Comparison of ENCODE assay signal across 8 mouse cellular contexts in genomic region chr7:27402675-27403074, GRCm38 (mm10). TPM values are rescaled to one million over a fixed set of nuclear protein-coding genes. Genes with fewer than 3 reads are reported as not detected.
DNase-seq lines count a peak whose midpoint lies in the region; ATAC-seq and TF ChIP-seq lines count a peak whose summit lies in the region.
"Had no signal": no experiment of that assay in that cellular context is flagged by ENCODE, and none has a peak within 500 bp of the region (broad histone marks: within the 10 kb centered on the region; RNA-seq: fewer than 3 reads in every experiment).

No protein-coding gene starts in this region.

- ATAC-seq in CD4-positive, CD25-positive, alpha-beta regulatory T cell, adult 4 months, result peak; percentile 62

- H3K4me3 ChIP-seq in MEL (ENCODE audit: control insufficient read depth in 1 of 2, insufficient read depth in 1 of 2, low read depth in 2 of 2, low read length in 2 of 2), result no peak overlapping the region
- H3K4me3 ChIP-seq: limb, embryonic 12.5 days had no signal

- H3K27ac ChIP-seq in MEL (ENCODE audit: control insufficient read depth, low read depth, low read length), result no peak overlapping the region
- H3K27ac ChIP-seq: limb, embryonic 12.5 days had no signal

- peak; percentile 78 for DNase-seq in MEL (ENCODE audit: low read depth, low spot score)
- peak; percentile 89 for DNase-seq in cerebellum, adult 9-10 months
- DNase-seq in gastrocnemius, postnatal 14 days, result peak; percentile 55
- peak; percentile 65 for DNase-seq in left cerebral cortex, adult 11 months (ENCODE audit: low spot score)
- DNase-seq in mesoderm, embryonic 11.5 days (ENCODE audit: low read depth, low spot score), result peak; percentile 74
- peak; percentile 53 to 82 for DNase-seq in spleen, postnatal 4 days (ENCODE audit: low spot score in 2 of 2)

- H3K27me3 ChIP-seq in MEL (ENCODE audit: control insufficient read depth in 1 of 2, insufficient read depth in 2 of 2, low read length in 2 of 2), result no peaks in the 10 kb centered on the region

- no peak overlapping the region for H3K9ac ChIP-seq in MEL (ENCODE audit: control insufficient read depth, low read depth, low read length, poor library complexity, severe bottlenecking)
- H3K9ac ChIP-seq: limb, embryonic 12.5 days had no signal

- no peaks in the 10 kb centered on the region for H3K4me1 ChIP-seq in MEL (ENCODE audit: control insufficient read depth in 1 of 2, insufficient read depth in 2 of 2, low read length in 2 of 2)

- H3K36me3 ChIP-seq in MEL (ENCODE audit: control insufficient read depth in 1 of 2, insufficient read depth in 2 of 2, low read length in 2 of 2), result no peaks in the 10 kb centered on the region
- H3K36me3 ChIP-seq: limb, embryonic 12.5 days had no signal

- no peaks in the 10 kb centered on the region for H3K79me2 ChIP-seq in MEL (ENCODE audit: control insufficient read depth, insufficient read depth, low read length, poor library complexity)

- TF ChIP-seq EP300 in MEL (IDR thresholded peaks at IDR 0.05; ENCODE audit: low read depth in 1 of 2, low read length in 2 of 2), result no peak

- intact Hi-C loops in gastrocnemius, postnatal 14 days (cut with DNase I; ENCODE audit: low total_unique reads), result no loop called here

- H3K9me3 ChIP-seq in MEL (replicated peaks; ENCODE audit: insufficient read depth, low read length), result no peaks in the 10 kb centered on the region

- peak; percentile 68 for TF ChIP-seq RAD21 in MEL (IDR thresholded peaks at IDR 0.05; ENCODE audit: low read depth, low read length)

- TF ChIP-seq POLR2A in MEL (IDR thresholded peaks at IDR 0.05; ENCODE audit: control insufficient read depth in 1 of 2, insufficient read depth in 1 of 2, low read depth in 1 of 2, low read length in 2 of 2, poor library complexity in 1 of 2), result no peak

- TF ChIP-seq CTCF in MEL (IDR thresholded peaks at IDR 0.05 in 2 of 3, conservative IDR thresholded peaks at IDR 0.05 in 1 of 3; ENCODE audit: control insufficient read depth in 1 of 3, insufficient read depth in 1 of 3, low read depth in 2 of 3, low read length in 3 of 3, poor library complexity in 1 of 3, severe bottlenecking in 1 of 3), result peak; percentile 79 to 87 (median 86)

TF ChIP-seq in MEL, 35 proteins besides CTCF, POLR2A, EP300 and RAD21:
- TF ChIP-seq MEF2A (IDR thresholded peaks at IDR 0.05; ENCODE audit: extremely low read depth, insufficient replicate concordance, low read depth, low read length, poor library complexity, severe bottlenecking), result no peak
- no peak for TF ChIP-seq TAL1 (IDR thresholded peaks at IDR 0.05; ENCODE audit: low read length)
- no peak for TF ChIP-seq POLR2AphosphoS2 (IDR thresholded peaks at IDR 0.05; ENCODE audit: low read length)
- TF ChIP-seq E2F4 (IDR thresholded peaks at IDR 0.05; ENCODE audit: borderline replicate concordance, low read depth, low read length), result no peak
- TF ChIP-seq MAZ (IDR thresholded peaks at IDR 0.05; ENCODE audit: low read depth, low read length), result no peak
- TF ChIP-seq CHD2 (IDR thresholded peaks at IDR 0.05; ENCODE audit: low read length), result no peak
- TF ChIP-seq ZMIZ1 (IDR thresholded peaks at IDR 0.05; ENCODE audit: low read depth, low read length), result no peak
- peak; percentile 92 for TF ChIP-seq SMC3 (IDR thresholded peaks at IDR 0.05; ENCODE audit: low read depth, low read length)
- TF ChIP-seq NELFE (IDR thresholded peaks at IDR 0.05; ENCODE audit: low read depth, low read length), result no peak
- peak; percentile 77 for TF ChIP-seq ZC3H11A (IDR thresholded peaks at IDR 0.05; ENCODE audit: low read depth, low read length)
- no peak for TF ChIP-seq USF1 (IDR thresholded peaks at IDR 0.05; ENCODE audit: low read depth, low read length)
- TF ChIP-seq BHLHE40 (IDR thresholded peaks at IDR 0.05; ENCODE audit: borderline replicate concordance, low read depth, low read length), result no peak
- TF ChIP-seq TCF12 (IDR thresholded peaks at IDR 0.05; ENCODE audit: low read depth, low read length), result no peak
- TF ChIP-seq ELF1 (IDR thresholded peaks at IDR 0.05; ENCODE audit: low read depth, low read length), result no peak
- TF ChIP-seq NRF1 (IDR thresholded peaks at IDR 0.05; ENCODE audit: insufficient read depth, low read depth, low read length, poor library complexity, severe bottlenecking), result 0 out of 2 replicates have a peak, but pooled peaks have one; percentile 14
- no peak for TF ChIP-seq KAT2A (conservative IDR thresholded peaks at IDR 0.05; ENCODE audit: low read depth, low read length)
- no peak for TF ChIP-seq GABPA (IDR thresholded peaks at IDR 0.05; ENCODE audit: low read depth, low read length)

RNA-seq across cellular contexts. Expression of gene Sptbn4, which starts 44.8 kb away (rescaled TPM):
- under 1 TPM; 0.28 to 0.32 TPM for polyA plus RNA-seq in CD4-positive, CD25-positive, alpha-beta regulatory T cell, adult 4 months (2017; shearing (Covaris generic))
- total RNA-seq in MEL (2012; rRNA removed), result 0.19 and 0.36 TPM in 2 replicates
- under 1 TPM in 1 of 2 experiments, not detected in 1; 0.68 TPM for polyA plus RNA-seq in MEL (2012; ENCODE audit: insufficient read depth in 1 of 2, insufficient read length in 2 of 2, low read depth in 1 of 2, low replicate concordance in 2 of 2, missing spikeins in 1 of 2)
- under 1 TPM; 0.04 to 0.06 TPM for total RNA-seq in gastrocnemius, postnatal 14 days (2021)

RNA-seq across cellular contexts. Expression of gene Blvrb, which starts 45.1 kb away (rescaled TPM):
- polyA plus RNA-seq in CD4-positive, CD25-positive, alpha-beta regulatory T cell, adult 4 months (2017; shearing (Covaris generic)), result 10 to 100 TPM; 14.1 to 19.9 TPM
- 183 and 245 TPM in 2 replicates for total RNA-seq in MEL (2012; rRNA removed)
- polyA plus RNA-seq in MEL (2012; ENCODE audit: insufficient read depth in 1 of 2, insufficient read length in 2 of 2, low read depth in 1 of 2, low replicate concordance in 2 of 2, missing spikeins in 1 of 2), result 100 to 1,000 TPM in 1 of 2 experiments, not detected in 1; 210 TPM
- 10 to 100 TPM; 11.8 to 15.9 TPM for total RNA-seq in gastrocnemius, postnatal 14 days (2021)

RNA-seq across cellular contexts. Expression of gene Gm20479, which starts 45.5 kb away (rescaled TPM):
- not detected for polyA plus RNA-seq in CD4-positive, CD25-positive, alpha-beta regulatory T cell, adult 4 months (2017; shearing (Covaris generic))
- 0.42 TPM in 1 of 2 replicates, not detected in the other for total RNA-seq in MEL (2012; rRNA removed)
- polyA plus RNA-seq in MEL (2012; ENCODE audit: insufficient read depth in 1 of 2, insufficient read length in 2 of 2, low read depth in 1 of 2, low replicate concordance in 2 of 2, missing spikeins in 1 of 2), result 1 to 10 TPM in 1 of 2 experiments, not detected in 1; 2.7 TPM
- under 1 TPM in 1 of 2 experiments, not detected in 1; 0.90 TPM for total RNA-seq in gastrocnemius, postnatal 14 days (2021)
- polyA plus RNA-seq: limb, embryonic 12.5 days had no signal

RNA-seq across cellular contexts. Expression of gene Shkbp1, which starts 46.9 kb away (rescaled TPM):
- polyA plus RNA-seq in CD4-positive, CD25-positive, alpha-beta regulatory T cell, adult 4 months (2017; shearing (Covaris generic)), result 10 to 100 TPM; 49.2 to 76.0 TPM
- total RNA-seq in MEL (2012; rRNA removed), result 24.2 and 25.4 TPM in 2 replicates
- 10 to 100 TPM in 1 of 2 experiments, not detected in 1; 77.0 TPM for polyA plus RNA-seq in MEL (2012; ENCODE audit: insufficient read depth in 1 of 2, insufficient read length in 2 of 2, low read depth in 1 of 2, low replicate concordance in 2 of 2, missing spikeins in 1 of 2)
- total RNA-seq in gastrocnemius, postnatal 14 days (2021), result 1 to 10 TPM; 3.5 to 5.3 TPM

Comparison
In these comparisons a context has a peak if more than half of its experiments do, and no peak if none do; other contexts are left out.
1. RNA of gene Blvrb, which starts 45.1 kb away (total RNA-seq): 183 to 245 TPM in MEL; 11.8 to 15.9 TPM in gastrocnemius, postnatal 14 days; every median in the first group is over 10 times any median in the second.
2. Peak in every context shown above with its lines, with median percentiles within 50 percentile points of each other: DNase-seq.